Mouse (Mus musculus) hindbrain, embryonic 12.5 days (tissue): ENCODE measurements around the gene Fshr. TPM values are rescaled to one million over a fixed set of nuclear protein-coding genes. Genes with fewer than 3 reads are reported as not detected.

ENCODE experiments used
- ATAC-seq: fragments of 200-750 bp; cut with Nextera tagmentation; 2 replicates; pipeline ENCODE4 v1.8.0; 2017; ENCODE audit warnings: moderate TSS enrichment; ENCODE audit not compliant: low FRiP score
- H3K27ac ChIP-seq: fragments of 300-500 bp; sonication (generic); 2 replicates; pipeline ENCODE4 v1.5.1; 2016; ENCODE audit warnings: mild to moderate bottlenecking
- H3K27me3 ChIP-seq: fragments of 300-500 bp; sonication (generic); 2 replicates; pipeline ENCODE4 v1.6.1; 2016; ENCODE audit warnings: mild to moderate bottlenecking
- H3K36me3 ChIP-seq: fragments of 300-500 bp; sonication (generic); 2 replicates; pipeline ENCODE4 v1.6.1; 2016; ENCODE audit warnings: mild to moderate bottlenecking
- H3K4me1 ChIP-seq: fragments of 300-500 bp; sonication (generic); 2 replicates; pipeline ENCODE4 v1.6.1; 2016
- H3K4me2 ChIP-seq: fragments of 300-500 bp; sonication (generic); replicated peaks from 2 replicates; pipeline ENCODE4 v1.6.1; 2016; ENCODE audit warnings: mild to moderate bottlenecking
- H3K4me3 ChIP-seq: fragments of 300-500 bp; sonication (generic); 2 replicates; pipeline ENCODE4 v1.5.1; 2016; ENCODE audit warnings: mild to moderate bottlenecking
- H3K9ac ChIP-seq: fragments of 300-500 bp; sonication (generic); 2 replicates; pipeline ENCODE4 v1.6.1; 2016; ENCODE audit warnings: mild to moderate bottlenecking, moderate library complexity
- H3K9me3 ChIP-seq: fragments of 300-500 bp; sonication (generic); replicated peaks from 2 replicates; pipeline ENCODE4 v1.6.1; 2016; ENCODE audit warnings: mild to moderate bottlenecking
- WGBS: fragments of 180-500 bp; shearing (Covaris S2); methylation state at CpG from one replicate; pipeline ENCODE4 v1.1.7; 2016; 5-methylcytosine and 5-hydroxymethylcytosine counted together
- polyA plus RNA-seq: library from polyadenylated mRNA; unstranded; fragments of >200 nt; fragmentation: Nextera tagmentation; extraction: Ambion mirVana; gene quantifications from 2 replicates; pipeline ENCODE4 v1.2.1, GENCODE M21; 2016

Gene Fshr
- polyA plus RNA-seq, 1 experiment from 2014 or later, result not detected

GRCm38 (mm10) chr17:89013691-89014090 lies 186.8 kb downstream of the Fshr start:
- H3K36me3 ChIP-seq, result no peaks in the 10 kb centered on the region
- no peaks in the 10 kb centered on the region for H3K27me3 ChIP-seq
- H3K27ac ChIP-seq, result no peak overlapping the region
- H3K9ac ChIP-seq, result no peak overlapping the region
- H3K9me3 ChIP-seq, result no peaks in the 10 kb centered on the region
- H3K4me2 ChIP-seq, result no peak overlapping the region
- H3K4me3 ChIP-seq, result no peak overlapping the region
- H3K4me1 ChIP-seq, result no peaks in the 10 kb centered on the region
- ATAC-seq, result no peak

- Histone ChIP-seq H3K4me3 (no peak overlapping the region), H3K4me2 (no peak overlapping the region), H3K9me3 (no peaks in the 10 kb centered on the region), H3K9ac (no peak overlapping the region), H3K36me3 (no peaks in the 10 kb centered on the region), H3K4me1 (no peaks in the 10 kb centered on the region), H3K27me3 (no peaks in the 10 kb centered on the region), H3K27ac (no peak overlapping the region)
- no peak for ATAC-seq
- 77% methylated on average over 1 of the region's 1 CpGs for WGBS
Measured at GRCm38 (mm10) chr17:89009117-89009516, 191.4 kb downstream of the Fshr start.

GRCm38 (mm10) chr17:89008680-89009079 lies 191.8 kb downstream of the Fshr start:
- Histone ChIP-seq H3K4me3 (no peak overlapping the region), H3K27ac (no peak overlapping the region), H3K4me2 (no peak overlapping the region), H3K27me3 (no peaks in the 10 kb centered on the region), H3K4me1 (no peaks in the 10 kb centered on the region), H3K36me3 (no peaks in the 10 kb centered on the region), H3K9ac (no peak overlapping the region), H3K9me3 (no peaks in the 10 kb centered on the region)
- no peak for ATAC-seq
- WGBS, result 63% methylated on average over 7 of the region's 7 CpGs

- no peak overlapping the region for H3K27ac ChIP-seq
- H3K4me1 ChIP-seq, result no peaks in the 10 kb centered on the region
- no peak for ATAC-seq
- no peaks in the 10 kb centered on the region for H3K9me3 ChIP-seq
- H3K27me3 ChIP-seq, result no peaks in the 10 kb centered on the region
- WGBS, result 83% methylated on average over 5 of the region's 5 CpGs
- H3K4me3 ChIP-seq, result no peak overlapping the region
- H3K4me2 ChIP-seq, result no peak overlapping the region
- H3K9ac ChIP-seq, result no peak overlapping the region
- H3K36me3 ChIP-seq, result no peaks in the 10 kb centered on the region
Measured at GRCm38 (mm10) chr17:89005959-89006358, 194.5 kb downstream of the Fshr start.

- no peak overlapping the region for H3K27ac ChIP-seq
- no peak for ATAC-seq
- no peak overlapping the region for H3K9ac ChIP-seq
- no peaks in the 10 kb centered on the region for H3K4me1 ChIP-seq
- no peak overlapping the region for H3K4me3 ChIP-seq
- no peaks in the 10 kb centered on the region for H3K27me3 ChIP-seq
- no peaks in the 10 kb centered on the region for H3K9me3 ChIP-seq
- H3K36me3 ChIP-seq, result no peaks in the 10 kb centered on the region
- H3K4me2 ChIP-seq, result no peak overlapping the region
Measured at GRCm38 (mm10) chr17:88999907-89000306, 200.6 kb downstream of the Fshr start.

- Histone ChIP-seq H3K4me2 (no peak overlapping the region), H3K4me3 (no peak overlapping the region), H3K4me1 (no peaks in the 10 kb centered on the region), H3K27ac (no peak overlapping the region), H3K27me3 (no peaks in the 10 kb centered on the region), H3K36me3 (no peaks in the 10 kb centered on the region), H3K9ac (no peak overlapping the region), H3K9me3 (no peaks in the 10 kb centered on the region)
- 63% methylated on average over 1 of the region's 1 CpGs for WGBS
- no peak for ATAC-seq
Measured at GRCm38 (mm10) chr17:88998243-88998642, 202.2 kb downstream of the Fshr start.

GRCm38 (mm10) chr17:88991238-88991637 lies 209.2 kb downstream of the Fshr start:
- WGBS, result 89% methylated on average over 4 of the region's 4 CpGs
- no peak overlapping the region for H3K9ac ChIP-seq
- H3K27ac ChIP-seq, result no peak overlapping the region

GRCm38 (mm10) chr17:88980708-88981355 lies 219.6 kb downstream of the Fshr start:
- Histone ChIP-seq H3K36me3 (no peaks in the 10 kb centered on the region), H3K4me1 (no peaks in the 10 kb centered on the region), H3K9me3 (no peaks in the 10 kb centered on the region), H3K27me3 (no peaks in the 10 kb centered on the region), H3K4me2 (no peak overlapping the region), H3K9ac (no peak overlapping the region), H3K4me3 (no peak overlapping the region), H3K27ac (no peak overlapping the region)
- 80% methylated on average over 10 of the region's 10 CpGs for WGBS
- no peak for ATAC-seq

More at GRCm38 (mm10) chr17:88991238-88991637, 209.2 kb downstream of the Fshr start:
- Histone ChIP-seq H3K4me3 (no peak overlapping the region), H3K4me2 (no peak overlapping the region), H3K4me1 (no peaks in the 10 kb centered on the region), H3K36me3 (no peaks in the 10 kb centered on the region), H3K27me3 (no peaks in the 10 kb centered on the region), H3K9me3 (no peaks in the 10 kb centered on the region)
- ATAC-seq, result no peak

- no peaks in the 10 kb centered on the region for H3K36me3 ChIP-seq
- no peaks in the 10 kb centered on the region for H3K27me3 ChIP-seq
- H3K4me2 ChIP-seq, result no peak overlapping the region
- H3K9ac ChIP-seq, result no peak overlapping the region
- H3K4me1 ChIP-seq, result no peaks in the 10 kb centered on the region
- ATAC-seq, result no peak
- H3K27ac ChIP-seq, result no peak overlapping the region
- no peak overlapping the region for H3K4me3 ChIP-seq
- 88% methylated on average over 3 of the region's 3 CpGs for WGBS
- no peaks in the 10 kb centered on the region for H3K9me3 ChIP-seq
Measured at GRCm38 (mm10) chr17:88974538-88974937, 225.9 kb downstream of the Fshr start.

GRCm38 (mm10) chr17:88966028-88966427 lies 234.4 kb downstream of the Fshr start:
- 54% methylated on average over 3 of the region's 3 CpGs for WGBS
- Histone ChIP-seq H3K27me3 (no peaks in the 10 kb centered on the region), H3K4me2 (no peak overlapping the region), H3K9ac (no peak overlapping the region), H3K4me1 (no peaks in the 10 kb centered on the region), H3K27ac (no peak overlapping the region), H3K4me3 (no peak overlapping the region), H3K9me3 (no peaks in the 10 kb centered on the region), H3K36me3 (no peaks in the 10 kb centered on the region)
- ATAC-seq, result no peak

GRCm38 (mm10) chr17:88954011-88954410 lies 246.5 kb downstream of the Fshr start:
- ATAC-seq, result peak; percentile 73
- Histone ChIP-seq H3K9me3 (no peaks in the 10 kb centered on the region), H3K4me2 (no peak overlapping the region), H3K27me3 (no peaks in the 10 kb centered on the region), H3K27ac (no peak overlapping the region), H3K4me1 (no peaks in the 10 kb centered on the region), H3K36me3 (no peaks in the 10 kb centered on the region), H3K4me3 (no peak overlapping the region), H3K9ac (no peak overlapping the region)
- 38% methylated on average over 5 of the region's 5 CpGs for WGBS

GRCm38 (mm10) chr17:88938153-88938681 lies 262.3 kb downstream of the Fshr start:
- Histone ChIP-seq H3K4me2 (no peak overlapping the region), H3K4me3 (no peak overlapping the region), H3K27me3 (no peaks in the 10 kb centered on the region), H3K4me1 (peaks cover 19% of the 10 kb centered on the region), H3K27ac (peak overlapping the region; percentile 79), H3K9me3 (no peaks in the 10 kb centered on the region), H3K36me3 (no peaks in the 10 kb centered on the region), H3K9ac (no peak overlapping the region)
- 7% methylated on average over 4 of the region's 4 CpGs for WGBS
- peak; percentile 87 for ATAC-seq
